In genomic region chr17:87616799-87617198, GRCm38 (mm10) we compare ENCODE assay signal across 11 mouse cellular contexts. TPM values are rescaled to one million over a fixed set of nuclear protein-coding genes. Genes with fewer than 3 reads are reported as not detected.
"Had no signal": no experiment of that assay in that cellular context is flagged by ENCODE, and none has a peak within 500 bp of the region (broad histone marks: within the 10 kb centered on the region; RNA-seq: fewer than 3 reads in every experiment).

No protein-coding gene starts in this region.

- H3K4me2 ChIP-seq: kidney, embryonic 15.5 days; midbrain, embryonic 13.5 days; neural tube, embryonic 12.5 days had no signal

- H3K9ac ChIP-seq: kidney, embryonic 15.5 days; liver, embryonic 14.5 days; midbrain, embryonic 13.5 days; neural tube, embryonic 12.5 days had no signal

- DNase-seq: kidney, adult 2 months; kidney, postnatal 14 days; left cerebral cortex, postnatal 4 days; lung, postnatal 4 days; thymus, adult 2 months; thymus, postnatal 25 days had no signal

- H3K27ac ChIP-seq: kidney, embryonic 15.5 days; liver, embryonic 14.5 days; midbrain, embryonic 13.5 days; neural tube, embryonic 12.5 days had no signal

- H3K36me3 ChIP-seq: kidney, embryonic 15.5 days; midbrain, embryonic 13.5 days; neural tube, embryonic 12.5 days had no signal

- H3K9me3 ChIP-seq: kidney, embryonic 15.5 days; midbrain, embryonic 13.5 days; neural tube, embryonic 12.5 days had no signal

- H3K4me3 ChIP-seq: kidney, embryonic 15.5 days; midbrain, embryonic 13.5 days; neural tube, embryonic 12.5 days had no signal

- H3K27me3 ChIP-seq: kidney, embryonic 15.5 days; midbrain, embryonic 13.5 days; neural tube, embryonic 12.5 days had no signal

- ATAC-seq: midbrain, embryonic 13.5 days had no signal

RNA-seq across cellular contexts. Expression of gene Epcam, which starts 19.0 kb away (rescaled TPM):
- total RNA-seq: left cerebral cortex, adult 18-20 months had no signal
